Mouse (Mus musculus) megakaryocyte progenitor cell, adult 5-6 weeks (primary cell): ENCODE results near the gene Grin3a. TPM values are rescaled to one million over a fixed set of nuclear protein-coding genes. Genes with fewer than 3 reads are reported as not detected.

Experiments
- total RNA-seq, 2 experiments: library from RNA; stranded (forward) in 1 of 2; stranded (reverse) in 1 of 2; fragments of 157-497, 149-512 nt in 1 of 2; fragments of 200-1000 nt in 1 of 2; gene quantifications; 2 replicates each; pipeline versions ENCODE4 v1.2.3 to v1.2.4; 2015 to 2017

Gene Grin3a
- total RNA-seq, 2 experiments from 2014 or later, result 0.07 TPM; not detected in 1

Other genes starting within 250 kb of the Grin3a start
- gene Tmem246, start 247.9 kb downstream of the Grin3a start, total RNA-seq (2015), result 0.35 and 0.61 TPM in 2 replicates
- gene Tmem246, start 247.9 kb downstream of the Grin3a start, total RNA-seq (2017), result 0.08 and 0.20 TPM in 2 replicates
- 39.5 and 42.9 TPM in 2 replicates for gene Rnf20, start 213.7 kb downstream of the Grin3a start, total RNA-seq (2015)
- 121 and 156 TPM in 2 replicates for gene Rnf20, start 213.7 kb downstream of the Grin3a start, total RNA-seq (2017)
- gene Ppp3r2, start 163.7 kb downstream of the Grin3a start, total RNA-seq (2015), result not detected in 2 replicates
- not detected in 2 replicates for gene Ppp3r2, start 163.7 kb downstream of the Grin3a start, total RNA-seq (2017)